In genomic region chr13:38064854-38065663, GRCm38 (mm10) we compare ENCODE assay signal across 9 mouse cellular contexts. TPM values are rescaled to one million over a fixed set of nuclear protein-coding genes. Genes with fewer than 3 reads are reported as not detected.
DNase-seq lines count a peak whose midpoint lies in the region; ATAC-seq lines count a peak whose summit lies in the region.
"Had no signal": no experiment of that assay in that cellular context is flagged by ENCODE, and none has a peak within 500 bp of the region (broad histone marks: within the 10 kb centered on the region; RNA-seq: fewer than 3 reads in every experiment).

No protein-coding gene starts in this region.

- no peaks in the 10 kb centered on the region for H3K9me3 ChIP-seq in embryonic facial prominence, embryonic 10.5 days
- H3K9me3 ChIP-seq in midbrain, embryonic 12.5 days: no peaks in the 10 kb centered on the region
- H3K9me3 ChIP-seq: heart, embryonic 15.5 days had no signal

- H3K27me3 ChIP-seq in embryonic facial prominence, embryonic 10.5 days (replicated peaks; ENCODE audit: low read depth, poor library complexity, severe bottlenecking): no peaks in the 10 kb centered on the region
- H3K27me3 ChIP-seq in midbrain, embryonic 12.5 days: no peaks in the 10 kb centered on the region
- H3K27me3 ChIP-seq: heart, embryonic 15.5 days had no signal

- H3K4me3 ChIP-seq in embryonic facial prominence, embryonic 10.5 days: no peak overlapping the region
- no peak overlapping the region for H3K4me3 ChIP-seq in midbrain, embryonic 12.5 days
- H3K4me3 ChIP-seq: heart, embryonic 15.5 days had no signal

- H3K36me3 ChIP-seq in embryonic facial prominence, embryonic 10.5 days (replicated peaks): peaks cover 35% of the 10 kb centered on the region
- H3K36me3 ChIP-seq in midbrain, embryonic 12.5 days: peaks cover 33% of the 10 kb centered on the region

- peak; percentile 61 for ATAC-seq in inflammation-experienced regulatory T-cells, adult 6 months
- peak; percentile 34; the same call in 1 of the 2 replicates for ATAC-seq in midbrain, embryonic 12.5 days (ENCODE audit: low FRiP score, low read depth)

- 76% methylated on average over 11 of the region's 11 CpGs for WGBS in embryonic facial prominence, embryonic 10.5 days
- 77% methylated on average over 11 of the region's 11 CpGs for WGBS in midbrain, embryonic 12.5 days

- intact Hi-C loops in left cerebral cortex, postnatal 25 days (cut with DNase I): loop anchor here (5.0 kb wide), 2 partner anchors 142 to 532 kb away; no protein-coding TSS in a partner anchor

- no peak overlapping the region for H3K27ac ChIP-seq in embryonic facial prominence, embryonic 10.5 days (replicated peaks)
- H3K27ac ChIP-seq in midbrain, embryonic 12.5 days (replicated peaks): no peak overlapping the region
- H3K27ac ChIP-seq: heart, embryonic 15.5 days had no signal

- no peak overlapping the region for H3K9ac ChIP-seq in midbrain, embryonic 12.5 days (replicated peaks)
- H3K9ac ChIP-seq: heart, embryonic 15.5 days had no signal

- peak; percentile 38 to 43 for DNase-seq in right cerebral cortex, postnatal 10 days (ENCODE audit: low spot score in 2 of 2)
- DNase-seq in right cerebral cortex, postnatal 25 days: no peak
- peak; percentile 29 for DNase-seq in adrenal gland, adult 8-10 months
- peak; percentile 51 for DNase-seq in embryonic facial prominence, embryonic 10.5 days (ENCODE audit: low spot score)
- peak; percentile 43 to 45 for DNase-seq in left cerebral cortex, postnatal 25 days (ENCODE audit: low spot score in 2 of 2)
- DNase-seq in yolk sac, embryonic 10.5 days (ENCODE audit: low spot score): peak; percentile 79

- no peak overlapping the region for H3K4me2 ChIP-seq in midbrain, embryonic 12.5 days (replicated peaks)
- H3K4me2 ChIP-seq: heart, embryonic 15.5 days had no signal

- H3K4me1 ChIP-seq in embryonic facial prominence, embryonic 10.5 days: no peaks in the 10 kb centered on the region
- no peaks in the 10 kb centered on the region for H3K4me1 ChIP-seq in midbrain, embryonic 12.5 days
- H3K4me1 ChIP-seq: heart, embryonic 15.5 days had no signal

RNA-seq across cellular contexts. Expression of gene Cage1, which starts 28.2 kb away (rescaled TPM):
- 1 to 10 TPM; 3.3 to 6.6 (median 4.4) TPM for total RNA-seq in adrenal gland, adult 8-10 months (2022)
- 0.65 and 1.1 TPM in 2 replicates for polyA plus RNA-seq in embryonic facial prominence, embryonic 10.5 days (2016; fragmentation: Nextera tagmentation; extraction: Ambion mirVana)
- 1 to 10 TPM; 1.1 to 3.9 (median 1.5) TPM for polyA plus RNA-seq in inflammation-experienced regulatory T-cells, adult 6 months (2017; shearing (Covaris generic))
- 1 to 10 TPM; 5.3 to 5.4 TPM for total RNA-seq in left cerebral cortex, postnatal 25 days (2021)
- 1.9 and 2.1 TPM in 2 replicates for polyA plus RNA-seq in midbrain, embryonic 12.5 days (2016; fragmentation: Nextera tagmentation; extraction: Ambion mirVana)

RNA-seq across cellular contexts. Expression of gene Riok1, which starts 28.3 kb away (rescaled TPM):
- 10 to 100 TPM; 28.4 to 45.0 (median 40.1) TPM for total RNA-seq in adrenal gland, adult 8-10 months (2022)
- polyA plus RNA-seq in embryonic facial prominence, embryonic 10.5 days (2016; fragmentation: Nextera tagmentation; extraction: Ambion mirVana): 58.4 and 61.8 TPM in 2 replicates
- polyA plus RNA-seq in inflammation-experienced regulatory T-cells, adult 6 months (2017; shearing (Covaris generic)): 100 to 1,000 TPM in 1 of 3 experiments, 10 to 100 TPM in 2; 86.6 to 129 (median 91.8) TPM
- 10 to 100 TPM; 21.4 to 25.9 TPM for total RNA-seq in left cerebral cortex, postnatal 25 days (2021)
- 59.3 and 63.2 TPM in 2 replicates for polyA plus RNA-seq in midbrain, embryonic 12.5 days (2016; fragmentation: Nextera tagmentation; extraction: Ambion mirVana)
